Mouse (Mus musculus) small intestine, adult 2 months (tissue): ENCODE data around the gene Pknox2. TPM values are rescaled to one million over a fixed set of nuclear protein-coding genes. Genes with fewer than 3 reads are reported as not detected.

Experiments used
- H3K27ac ChIP-seq: fragments of 200-500 bp; 2 replicates; pipeline ENCODE4 v1.5.1; 2012; ENCODE audit warnings: low read depth, low read length, control low read depth, inconsistent platforms; ENCODE audit not compliant: insufficient read depth
- H3K27me3 ChIP-seq: fragments of 200-500 bp; 2 replicates; pipeline ENCODE4 v1.6.1; 2012; ENCODE audit warnings: mild to moderate bottlenecking, moderate library complexity, low read length, inconsistent platforms; ENCODE audit not compliant: control insufficient read depth, insufficient read depth
- H3K36me3 ChIP-seq: fragments of 200-500 bp; 2 replicates; pipeline ENCODE4 v1.6.1; 2012; ENCODE audit warnings: mild to moderate bottlenecking, low read length, control low read depth, inconsistent platforms; ENCODE audit not compliant: control insufficient read depth, insufficient read depth
- H3K4me1 ChIP-seq: fragments of 200-500 bp; 2 replicates; pipeline ENCODE4 v1.6.1; 2012; ENCODE audit warnings: low read length, inconsistent platforms, mixed read lengths; ENCODE audit not compliant: control insufficient read depth, insufficient read depth, insufficient read length
- H3K4me3 ChIP-seq: fragments of 200-500 bp; 2 replicates; pipeline ENCODE4 v1.5.1; 2012; ENCODE audit warnings: low read depth, mild to moderate bottlenecking, control low read depth, inconsistent platforms, low read length, moderate library complexity
- CTCF ChIP-seq: fragments of 200-500 bp; IDR thresholded peaks from 2 replicates; pipeline ENCODE4 v1.5.1; 2012; ENCODE audit warnings: low read depth, mild to moderate bottlenecking, control low read depth, inconsistent platforms, low read length, moderate library complexity, mixed read lengths; ENCODE audit not compliant: insufficient replicate concordance, insufficient read length; ENCODE audit errors: extremely low read depth
- POLR2A ChIP-seq: fragments of 200-500 bp; IDR thresholded peaks from 2 replicates; pipeline ENCODE4 v1.6.1; 2012; ENCODE audit warnings: low read depth, mild to moderate bottlenecking, control low read depth, inconsistent platforms, low read length, moderate library complexity
- WGBS: fragments of 180-500 bp; shearing (Covaris S2); methylation state at CpG from one replicate; pipeline ENCODE4 v1.1.7; 2018; 5-methylcytosine and 5-hydroxymethylcytosine counted together
- polyA plus RNA-seq: library from polyadenylated mRNA; depleted of rRNA; stranded (reverse); fragments of >200 nt; gene quantifications from 2 replicates; pipeline ENCODE4 v1.2.3, GENCODE M21; 2012

The Pknox2 gene
- polyA plus RNA-seq, 1 experiment: 2.7 TPM

- H3K27me3 ChIP-seq: no peaks in the 10 kb centered on the region
- H3K4me3 ChIP-seq: no peak overlapping the region
- H3K4me1 ChIP-seq: no peaks in the 10 kb centered on the region
- no peak for TF ChIP-seq CTCF
- no peak for TF ChIP-seq POLR2A
- H3K36me3 ChIP-seq: no peaks in the 10 kb centered on the region
- 89% methylated on average over 3 of the region's 3 CpGs for WGBS
- H3K27ac ChIP-seq: no peak overlapping the region
These were observed 157.2 kb downstream of the Pknox2 start for GRCm38 (mm10) chr9:36989991-36990390.

- TF ChIP-seq POLR2A (no peak), CTCF (no peak)
- no peaks in the 10 kb centered on the region for H3K36me3 ChIP-seq
- H3K27me3 ChIP-seq: no peaks in the 10 kb centered on the region
- 81% methylated on average over 9 of the region's 9 CpGs for WGBS
- no peak overlapping the region for H3K4me3 ChIP-seq
- H3K27ac ChIP-seq: no peak overlapping the region
- no peaks in the 10 kb centered on the region for H3K4me1 ChIP-seq
These were observed 162.0 kb downstream of the Pknox2 start for GRCm38 (mm10) chr9:36985233-36985632.

GRCm38 (mm10) chr9:36976596-36977362 is 170.4 kb downstream of the Pknox2 start:
- Histone ChIP-seq H3K4me1 (no peaks in the 10 kb centered on the region), H3K36me3 (no peaks in the 10 kb centered on the region), H3K4me3 (no peak overlapping the region), H3K27ac (no peak overlapping the region; the same call in 1 of the 2 replicates), H3K27me3 (no peaks in the 10 kb centered on the region)
- 41% methylated on average over 11 of the region's 11 CpGs for WGBS
- TF ChIP-seq CTCF (no peak), POLR2A (no peak)

DNA sequence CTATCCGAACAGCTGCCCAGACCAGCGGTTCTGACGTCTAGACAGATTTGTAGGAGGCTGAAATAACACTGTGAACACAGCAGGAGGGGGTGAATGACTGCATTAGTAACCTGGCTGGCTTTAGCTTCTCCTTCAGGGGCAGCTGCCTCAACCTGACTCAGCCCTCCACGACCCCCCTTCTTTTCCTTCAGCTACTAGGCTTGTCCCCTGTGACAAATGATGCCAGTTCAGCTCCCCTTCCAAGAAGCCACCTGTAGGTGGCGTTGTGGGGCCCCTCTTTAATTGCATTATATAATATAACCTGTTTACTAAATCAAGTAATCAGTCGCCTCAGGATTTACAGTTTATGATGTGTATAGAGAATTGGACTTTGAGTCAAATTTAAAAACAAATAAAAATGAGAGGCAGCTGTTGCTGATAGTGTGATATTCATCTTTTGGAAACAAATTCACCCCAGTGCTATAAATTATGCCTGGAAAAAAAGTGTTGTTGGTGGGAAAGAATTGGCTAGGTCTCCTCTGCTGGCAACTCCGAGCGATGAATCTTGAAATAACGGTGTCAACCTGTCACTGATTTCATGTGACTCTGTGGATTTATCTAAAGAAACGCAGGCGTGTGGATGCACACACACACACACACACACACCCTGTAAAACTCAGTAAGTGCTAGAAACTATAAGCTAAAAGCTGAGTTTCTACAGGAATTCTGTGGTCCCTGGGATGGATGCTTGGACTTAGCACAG is 173.6 kb downstream of the Pknox2 start:
- Histone ChIP-seq H3K4me1 (no peaks in the 10 kb centered on the region), H3K27ac (no peak overlapping the region), H3K4me3 (no peak overlapping the region), H3K36me3 (no peaks in the 10 kb centered on the region), H3K27me3 (no peaks in the 10 kb centered on the region)
- 46% methylated on average over 11 of the region's 11 CpGs for WGBS
- TF ChIP-seq CTCF (no peak), POLR2A (no peak)

GRCm38 (mm10) chr9:36972089-36972488 is 175.1 kb downstream of the Pknox2 start:
- Histone ChIP-seq H3K4me3 (no peak overlapping the region), H3K27me3 (no peaks in the 10 kb centered on the region), H3K36me3 (no peaks in the 10 kb centered on the region), H3K4me1 (no peaks in the 10 kb centered on the region), H3K27ac (no peak overlapping the region)
- TF ChIP-seq CTCF (no peak), POLR2A (no peak)
- WGBS: 49% methylated on average over 3 of the region's 3 CpGs

DNA sequence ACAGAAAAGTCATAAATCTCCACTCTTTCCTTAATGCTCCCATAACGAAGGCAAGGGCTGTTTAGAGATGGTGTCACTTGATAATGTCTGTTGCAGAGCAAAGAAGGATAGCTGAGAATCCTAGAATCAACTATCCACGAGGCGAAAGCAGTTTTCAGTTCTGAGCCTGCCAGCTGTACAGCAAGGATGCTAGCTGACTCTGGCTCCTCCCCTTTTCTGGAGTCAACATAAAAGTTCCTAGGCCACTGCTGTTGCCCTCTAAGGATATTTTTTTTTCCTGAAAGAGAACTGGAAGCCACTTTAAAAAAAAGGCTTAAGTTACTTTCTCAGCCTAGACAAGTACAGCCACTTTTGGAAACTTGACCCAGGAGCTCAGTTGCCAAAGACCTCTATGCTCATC is 176.1 kb downstream of the Pknox2 start:
- 21% methylated on average over 3 of the region's 3 CpGs for WGBS

GRCm38 (mm10) chr9:36970651-36971050 is 176.6 kb downstream of the Pknox2 start:
- H3K36me3 ChIP-seq: no peaks in the 10 kb centered on the region
- no peaks in the 10 kb centered on the region for H3K27me3 ChIP-seq
- H3K27ac ChIP-seq: no peak overlapping the region
- no peaks in the 10 kb centered on the region for H3K4me1 ChIP-seq
- no peak overlapping the region for H3K4me3 ChIP-seq
- no peak for TF ChIP-seq POLR2A
- TF ChIP-seq CTCF: peak; percentile 48; the same call in 1 of the 2 replicates
- 3% methylated on average over 5 of the region's 5 CpGs for WGBS

More for the DNA sequence above, 176.1 kb downstream of the Pknox2 start:
- Histone ChIP-seq H3K4me3 (no peak overlapping the region), H3K36me3 (no peaks in the 10 kb centered on the region), H3K4me1 (no peaks in the 10 kb centered on the region), H3K27ac (no peak overlapping the region), H3K27me3 (no peaks in the 10 kb centered on the region)
- TF ChIP-seq CTCF: no peak
